Mouse (Mus musculus) bone marrow macrophage, adult 2 months (primary cell): ENCODE results near the gene Meis1. TPM values are rescaled to one million over a fixed set of nuclear protein-coding genes. Genes with fewer than 3 reads are reported as not detected.

Experiments
- H3K27ac ChIP-seq: 2 replicates; pipeline ENCODE4 v1.5.1; 2012; ENCODE audit warnings: low read depth, low read length; ENCODE audit not compliant: insufficient read depth
- H3K4me1 ChIP-seq: 2 replicates; pipeline ENCODE4 v1.6.1; 2012; ENCODE audit warnings: low read length; ENCODE audit not compliant: control insufficient read depth, insufficient read depth
- H3K4me3 ChIP-seq: 2 replicates; pipeline ENCODE4 v1.5.1; 2012; ENCODE audit warnings: mild to moderate bottlenecking, low read length, moderate library complexity; ENCODE audit not compliant: insufficient read depth
- CTCF ChIP-seq: IDR thresholded peaks from 2 replicates; pipeline ENCODE4 v1.5.1; 2012; ENCODE audit warnings: low read depth, mild to moderate bottlenecking, low read length, moderate library complexity
- POLR2A ChIP-seq: IDR thresholded peaks from 2 replicates; pipeline ENCODE4 v1.6.1; 2012; ENCODE audit warnings: mild to moderate bottlenecking, low read depth, low read length, borderline replicate concordance
- polyA plus RNA-seq: library from polyadenylated mRNA; stranded (reverse); fragments of >200 nt; gene quantifications from 2 replicates; pipeline ENCODE4 v1.2.4, GENCODE M21; 2012; ENCODE audit not compliant: missing spikeins, insufficient read depth, insufficient read length

Gene Meis1
- polyA plus RNA-seq, 1 experiment, result 2.8 TPM

- Histone ChIP-seq H3K27ac (no peak overlapping the region), H3K4me3 (no peak overlapping the region), H3K4me1 (peaks cover 2% of the 10 kb centered on the region; the same call in 1 of the 2 replicates)
- no peak for TF ChIP-seq POLR2A
- TF ChIP-seq CTCF, result no peak
Observed at GRCm38 (mm10) chr11:18954852-18955251, 63.9 kb downstream of the Meis1 start.

DNA sequence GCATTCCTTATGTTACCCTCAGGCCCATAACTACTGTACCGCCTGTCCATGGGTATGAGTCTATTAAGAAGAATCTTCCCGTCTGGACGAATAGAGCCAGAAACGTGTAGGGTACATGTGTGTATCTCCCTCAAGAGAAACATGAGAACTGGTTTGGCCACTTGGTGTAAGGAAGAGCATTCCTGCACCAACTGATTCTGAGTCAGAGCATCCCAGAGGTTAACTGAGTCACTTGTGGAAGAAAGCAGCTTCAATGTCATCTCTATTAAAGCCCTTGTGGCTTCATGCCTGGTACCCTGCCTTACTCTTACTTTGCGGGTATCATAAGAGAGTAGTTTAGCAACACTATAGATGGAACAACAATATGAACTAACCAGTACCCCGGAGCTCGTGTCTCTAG is 64.9 kb downstream of the Meis1 start:
- H3K4me1 ChIP-seq, result no peaks in the 10 kb centered on the region

DNA sequence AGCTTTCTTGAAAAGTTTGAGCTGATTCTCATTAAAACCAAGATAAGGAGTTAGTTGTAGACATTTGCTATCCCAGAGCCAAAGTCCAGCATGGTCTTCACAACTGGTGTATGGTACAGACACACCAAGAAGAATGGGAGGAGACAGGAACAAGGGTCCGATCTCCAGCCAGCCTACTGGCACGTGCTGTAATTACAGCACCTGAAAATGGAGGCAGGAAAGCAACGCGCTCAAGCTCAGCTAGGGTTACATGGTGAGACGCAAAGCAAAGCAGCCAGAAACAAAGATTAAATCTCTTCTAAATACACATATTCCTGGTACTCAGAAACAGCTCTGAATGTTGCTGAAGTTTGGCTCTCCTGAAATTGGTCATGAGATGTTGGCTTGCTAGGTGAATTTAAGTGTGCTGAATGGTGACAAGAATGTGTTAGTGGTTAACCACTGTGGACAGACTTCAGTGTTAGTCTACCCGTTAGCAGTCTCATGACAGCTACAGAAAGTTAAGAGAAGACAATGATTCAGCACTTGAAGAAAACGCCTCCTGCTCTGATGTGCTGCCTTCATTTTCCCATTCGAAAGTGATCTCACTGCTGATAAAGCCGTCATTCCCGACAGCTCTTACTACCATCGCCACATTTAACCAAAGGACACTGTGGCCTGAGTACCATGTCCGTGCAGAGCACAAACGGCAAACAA is 70.0 kb downstream of the Meis1 start:
- no peak overlapping the region for H3K27ac ChIP-seq
- TF ChIP-seq POLR2A (no peak), CTCF (no peak)
- no peak overlapping the region for H3K4me3 ChIP-seq
- no peaks in the 10 kb centered on the region for H3K4me1 ChIP-seq

More for the DNA sequence above, 64.9 kb downstream of the Meis1 start:
- no peak for TF ChIP-seq POLR2A
- no peak for TF ChIP-seq CTCF
- Histone ChIP-seq H3K4me3 (no peak overlapping the region), H3K27ac (no peak overlapping the region)

DNA sequence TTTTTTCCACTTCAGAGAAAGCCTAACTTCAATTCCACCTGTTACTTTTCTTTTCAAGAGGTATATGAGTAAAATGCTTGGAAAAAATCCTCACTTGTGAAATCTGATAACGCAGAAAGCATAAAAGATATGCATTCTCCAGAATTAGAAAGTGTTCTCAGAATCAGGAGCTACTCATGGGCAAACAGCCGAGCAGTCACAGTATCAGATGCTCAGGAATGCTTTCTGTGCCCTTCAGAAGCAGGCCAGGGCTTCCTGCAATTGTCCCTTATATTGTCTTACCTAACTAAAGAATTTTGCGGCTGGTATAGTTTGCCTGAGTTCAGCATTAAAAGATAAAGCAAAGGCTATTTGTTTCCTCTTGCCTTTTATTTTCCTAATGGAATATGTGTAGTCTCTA is 71.4 kb downstream of the Meis1 start:
- H3K27ac ChIP-seq, result no peak overlapping the region
- H3K4me1 ChIP-seq, result no peaks in the 10 kb centered on the region
- no peak overlapping the region for H3K4me3 ChIP-seq
- TF ChIP-seq CTCF (no peak), POLR2A (no peak)

- Histone ChIP-seq H3K4me3 (no peak overlapping the region), H3K4me1 (no peaks in the 10 kb centered on the region), H3K27ac (no peak overlapping the region)
- no peak for TF ChIP-seq POLR2A
- no peak for TF ChIP-seq CTCF
Observed at GRCm38 (mm10) chr11:18945778-18946177, 73.0 kb downstream of the Meis1 start.

- Histone ChIP-seq H3K4me1 (no peaks in the 10 kb centered on the region), H3K27ac (no peak overlapping the region), H3K4me3 (no peak overlapping the region)
- TF ChIP-seq CTCF (no peak), POLR2A (no peak)
Observed at GRCm38 (mm10) chr11:18944972-18945625, 73.7 kb downstream of the Meis1 start.

- H3K4me3 ChIP-seq, result no peak overlapping the region
- TF ChIP-seq CTCF (no peak), POLR2A (no peak)
- no peaks in the 10 kb centered on the region for H3K4me1 ChIP-seq
- H3K27ac ChIP-seq, result no peak overlapping the region
Observed at GRCm38 (mm10) chr11:18944209-18944608, 74.6 kb downstream of the Meis1 start.

DNA sequence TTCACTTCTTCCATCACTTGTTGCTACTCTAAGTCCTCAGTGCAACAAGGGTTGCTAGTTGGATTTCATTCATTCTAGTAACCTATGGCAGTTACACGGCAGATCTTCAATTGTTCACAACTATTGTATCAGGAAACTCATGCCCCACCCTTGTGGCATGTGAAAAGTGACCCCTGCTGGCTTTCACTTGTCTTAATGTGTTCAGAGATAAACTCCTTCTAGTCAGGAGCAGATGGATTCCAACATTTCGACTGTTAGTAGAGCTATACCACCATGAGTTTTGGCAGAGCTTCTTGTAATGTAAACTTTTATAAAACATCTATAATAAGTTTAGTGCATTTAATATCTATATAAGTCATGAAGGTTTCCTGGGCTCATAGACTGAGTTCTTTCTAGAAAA is 75.8 kb downstream of the Meis1 start:
- Histone ChIP-seq H3K4me1 (no peaks in the 10 kb centered on the region), H3K4me3 (no peak overlapping the region), H3K27ac (no peak overlapping the region)
- TF ChIP-seq CTCF, result no peak
- no peak for TF ChIP-seq POLR2A

- H3K4me3 ChIP-seq, result no peak overlapping the region
- no peak for TF ChIP-seq POLR2A
- no peak for TF ChIP-seq CTCF
- no peaks in the 10 kb centered on the region for H3K4me1 ChIP-seq
- no peak overlapping the region for H3K27ac ChIP-seq
Observed at GRCm38 (mm10) chr11:18940916-18941315, 77.9 kb downstream of the Meis1 start.

- no peak overlapping the region for H3K4me3 ChIP-seq
- no peaks in the 10 kb centered on the region for H3K4me1 ChIP-seq
- TF ChIP-seq CTCF (no peak), POLR2A (no peak)
- H3K27ac ChIP-seq, result no peak overlapping the region
Observed at GRCm38 (mm10) chr11:18934921-18935320, 83.9 kb downstream of the Meis1 start.
